Mouse (Mus musculus): ENCODE data around the gene Ccr3.

GRCm38 (mm10) chr9:123976876-123977663 is 44.7 kb upstream of the Ccr3 start:
- TF ChIP-seq POLR2A (IDR thresholded peaks at IDR 0.05; ENCODE audit: control insufficient read depth, extremely low read depth, insufficient read depth, low read length, poor library complexity) (no peak), CTCF (IDR thresholded peaks at IDR 0.05; ENCODE audit: borderline replicate concordance, control insufficient read depth, extremely low read depth, insufficient read depth, low read length, poor library complexity) (no peak)
